Mouse (Mus musculus) bone marrow, adult 2 months (tissue): Measurements from ENCODE around the gene Fat1.

Source experiments
- CTCF ChIP-seq: fragments of 200-500 bp; IDR thresholded peaks from 2 replicates; pipeline ENCODE4 v1.5.1; 2011; ENCODE audit warnings: low read length, control low read depth; ENCODE audit not compliant: control insufficient read depth, insufficient read depth
- POLR2A ChIP-seq: fragments of 200-500 bp; IDR thresholded peaks from 2 replicates; pipeline ENCODE4 v1.6.1; 2011; ENCODE audit warnings: low read depth, mild to moderate bottlenecking, control low read depth, low read length, borderline replicate concordance; ENCODE audit not compliant: control insufficient read depth

GRCm38 (mm10) chr8:45011774-45012173 lies 76.5 kb downstream of the Fat1 start:
- TF ChIP-seq POLR2A (no peak), CTCF (no peak)
